Mouse (Mus musculus): ENCODE measurements around the gene Mef2c. TPM values are rescaled to one million over a fixed set of nuclear protein-coding genes. Genes with fewer than 3 reads are reported as not detected.

The Mef2c gene
- total and polyA plus RNA-seq, 3 experiments = 99.9 to 159 (median 107) TPM

GRCm38 (mm10) chr13:83542666-83543065 is 38.8 kb downstream of the Mef2c start:
- Histone ChIP-seq H3K27me3 (replicated peaks) (no peaks in the 10 kb centered on the region), H3K79me2 (replicated peaks; ENCODE audit: control insufficient read depth, extremely low read depth, insufficient read depth, poor library complexity, severe bottlenecking) (peaks cover 62% of the 10 kb centered on the region), H3K4me3 (replicated peaks in 1 of 3; ENCODE audit: low read depth in 2 of 3, low read length in 2 of 3, poor library complexity in 1 of 3) (no peak overlapping the region), H3K9me3 (replicated peaks; ENCODE audit: low read length) (no peaks in the 10 kb centered on the region), H3K9ac (ENCODE audit: insufficient read depth, low read depth) (peak overlapping the region; percentile 62), H3K27ac (ENCODE audit: insufficient read depth, low read depth) (peak overlapping the region; percentile 50; the same call in 1 of the 2 replicates), H3K4me1 (ENCODE audit: control insufficient read depth in 1 of 2, insufficient read depth in 2 of 2) (peaks cover 9 to 73% of the 10 kb centered on the region in 2 experiments; a peak in 3 of 4 replicates), H3K36me3 (replicated peaks in 1 of 2; ENCODE audit: control insufficient read depth in 1 of 2, insufficient read depth in 1 of 2, low read length in 1 of 2) (peaks cover 0 to 12% of the 10 kb centered on the region in 2 experiments), H3K4me2 (ENCODE audit: insufficient read depth, low read depth, poor library complexity, severe bottlenecking) (peak overlapping the region; percentile 100)
- no peak for DNase-seq (ENCODE audit: extremely low read depth)
- dilution Hi-C loops (cut with MboI; ENCODE audit: extremely low pct_ligation_motif_present, extremely low pct_unique_long_range_greater_than_20kb, low sequenced_read_pairs) = no loop called here
- TF ChIP-seq USF1 (IDR thresholded peaks at IDR 0.05; ENCODE audit: low read depth, low read length) = no peak
- 0 out of 2 replicates have a peak, but pooled peaks have one; percentile 30 for TF ChIP-seq ZNF384 (IDR thresholded peaks at IDR 0.05; ENCODE audit: low read depth, low read length)
- 0 out of 2 replicates have a peak, but pooled peaks have one; percentile 14 for TF ChIP-seq IRF4 (IDR thresholded peaks at IDR 0.05; ENCODE audit: low read depth, low read length)
- in situ Hi-C loops (cut with MboI; ENCODE audit: low pct_ligation_motif_present, low pct_unique_long_range_greater_than_20kb, low sequenced_read_pairs) = loop anchor here (25.0 kb wide), 1 partner anchor 95 kb away; no protein-coding TSS in a partner anchor

DNA sequence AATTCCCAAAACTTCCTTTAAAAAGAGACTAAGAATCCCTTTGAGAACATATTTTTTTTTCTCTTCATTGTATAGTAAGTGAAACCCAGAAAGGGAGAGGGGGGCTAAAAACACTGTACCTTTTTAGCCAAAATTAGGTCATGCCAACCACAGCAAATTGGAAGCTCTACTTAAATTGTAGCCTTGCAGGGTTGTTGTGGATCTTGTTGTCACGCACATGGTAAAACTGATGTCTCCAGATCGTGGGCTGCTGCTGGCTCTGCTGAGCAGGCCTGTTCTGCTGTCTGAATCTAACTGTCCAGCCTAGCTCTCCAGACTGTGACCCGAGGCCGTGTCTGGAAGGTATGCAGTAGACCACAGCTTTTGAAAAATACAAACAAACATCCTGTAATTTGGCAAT is 40.9 kb downstream of the Mef2c start:
- dilution Hi-C loops (cut with MboI; ENCODE audit: extremely low pct_ligation_motif_present, extremely low pct_unique_long_range_greater_than_20kb, low sequenced_read_pairs) (no loop called here), in situ Hi-C loops (cut with MboI; ENCODE audit: low pct_ligation_motif_present, low pct_unique_long_range_greater_than_20kb, low sequenced_read_pairs) (loop anchor here (25.0 kb wide), 1 partner anchor 93 kb away; no protein-coding TSS in a partner anchor)
- H3K4me1 ChIP-seq (ENCODE audit: control insufficient read depth in 1 of 2, insufficient read depth in 2 of 2) = peaks cover 9 to 74% of the 10 kb centered on the region in 2 experiments; a peak in 3 of 4 replicates

More for the DNA sequence above, 40.9 kb downstream of the Mef2c start:
- peak overlapping the region; percentile 62 for H3K9ac ChIP-seq (ENCODE audit: insufficient read depth, low read depth)
- peaks cover 62% of the 10 kb centered on the region for H3K79me2 ChIP-seq (replicated peaks; ENCODE audit: control insufficient read depth, extremely low read depth, insufficient read depth, poor library complexity, severe bottlenecking)
- H3K9me3 ChIP-seq (replicated peaks; ENCODE audit: low read length) = no peaks in the 10 kb centered on the region
- H3K4me2 ChIP-seq (ENCODE audit: insufficient read depth, low read depth, poor library complexity, severe bottlenecking) = peak overlapping the region; percentile 86
- H3K4me3 ChIP-seq (replicated peaks in 1 of 3; ENCODE audit: low read depth in 2 of 3, low read length in 2 of 3, poor library complexity in 1 of 3) = no peak overlapping the region
- DNase-seq (ENCODE audit: extremely low read depth) = no peak
- H3K27ac ChIP-seq (ENCODE audit: insufficient read depth, low read depth) = no peak overlapping the region; the same call in 1 of the 2 replicates
- no peaks in the 10 kb centered on the region for H3K27me3 ChIP-seq (replicated peaks)
- peaks cover 0 to 12% of the 10 kb centered on the region in 2 experiments for H3K36me3 ChIP-seq (replicated peaks in 1 of 2; ENCODE audit: control insufficient read depth in 1 of 2, insufficient read depth in 1 of 2, low read length in 1 of 2)
- TF ChIP-seq ZC3H11A (IDR thresholded peaks at IDR 0.05; ENCODE audit: low read depth, low read length) (no peak), CHD2 (IDR thresholded peaks at IDR 0.05; ENCODE audit: low read length) (no peak), MXI1 (IDR thresholded peaks at IDR 0.05; ENCODE audit: low read depth, low read length) (no peak), JUN (IDR thresholded peaks at IDR 0.05; ENCODE audit: insufficient read depth, low read depth, low read length) (no peak), E2F4 (IDR thresholded peaks at IDR 0.05; ENCODE audit: insufficient replicate concordance, low read depth, low read length) (no peak), RCOR1 (conservative IDR thresholded peaks at IDR 0.05; ENCODE audit: low read depth, low read length) (no peak), HCFC1 (IDR thresholded peaks at IDR 0.05; ENCODE audit: low read depth, low read length) (no peak), SMC3 (IDR thresholded peaks at IDR 0.05; ENCODE audit: low read depth, low read length) (no peak), EP300 (IDR thresholded peaks at IDR 0.05; ENCODE audit: low read length) (peak; percentile 42; the same call in 1 of the 2 replicates), MEF2A (IDR thresholded peaks at IDR 0.05; ENCODE audit: borderline replicate concordance, low read depth, low read length) (0 out of 2 replicates have a peak, but pooled peaks have one; percentile 49), USF1 (IDR thresholded peaks at IDR 0.05; ENCODE audit: low read depth, low read length) (no peak), ZMIZ1 (IDR thresholded peaks at IDR 0.05; ENCODE audit: low read depth, low read length) (no peak), MAFK (IDR thresholded peaks at IDR 0.05; ENCODE audit: insufficient replicate concordance, low read length) (no peak), POLR2A (IDR thresholded peaks at IDR 0.05; ENCODE audit: low read depth, low read length) (no peak), CTCF (conservative IDR thresholded peaks at IDR 0.05 in 1 of 2, IDR thresholded peaks at IDR 0.05 in 1 of 2; ENCODE audit: low read depth in 2 of 2, low read length in 2 of 2) (no peak), NRF1 (IDR thresholded peaks at IDR 0.05; ENCODE audit: low read depth, low read length) (no peak), ZKSCAN1 (IDR thresholded peaks at IDR 0.05; ENCODE audit: borderline replicate concordance, low read depth, low read length) (no peak), MAZ (IDR thresholded peaks at IDR 0.05; ENCODE audit: low read depth, low read length) (no peak), JUND (conservative IDR thresholded peaks at IDR 0.05; ENCODE audit: low read depth, low read length) (no peak), KAT2A (IDR thresholded peaks at IDR 0.05; ENCODE audit: insufficient replicate concordance, low read length) (no peak), CHD1 (IDR thresholded peaks at IDR 0.05; ENCODE audit: low read depth, low read length) (peak; percentile 78; the same call in 1 of the 2 replicates), PAX5 (IDR thresholded peaks at IDR 0.05; ENCODE audit: low read length) (no peak), MAX (IDR thresholded peaks at IDR 0.05; ENCODE audit: low read length) (no peak)

Measured in CH12.LX (cell line).